Mouse (Mus musculus): Measurements from ENCODE around the gene Fgfr2.

DNA sequence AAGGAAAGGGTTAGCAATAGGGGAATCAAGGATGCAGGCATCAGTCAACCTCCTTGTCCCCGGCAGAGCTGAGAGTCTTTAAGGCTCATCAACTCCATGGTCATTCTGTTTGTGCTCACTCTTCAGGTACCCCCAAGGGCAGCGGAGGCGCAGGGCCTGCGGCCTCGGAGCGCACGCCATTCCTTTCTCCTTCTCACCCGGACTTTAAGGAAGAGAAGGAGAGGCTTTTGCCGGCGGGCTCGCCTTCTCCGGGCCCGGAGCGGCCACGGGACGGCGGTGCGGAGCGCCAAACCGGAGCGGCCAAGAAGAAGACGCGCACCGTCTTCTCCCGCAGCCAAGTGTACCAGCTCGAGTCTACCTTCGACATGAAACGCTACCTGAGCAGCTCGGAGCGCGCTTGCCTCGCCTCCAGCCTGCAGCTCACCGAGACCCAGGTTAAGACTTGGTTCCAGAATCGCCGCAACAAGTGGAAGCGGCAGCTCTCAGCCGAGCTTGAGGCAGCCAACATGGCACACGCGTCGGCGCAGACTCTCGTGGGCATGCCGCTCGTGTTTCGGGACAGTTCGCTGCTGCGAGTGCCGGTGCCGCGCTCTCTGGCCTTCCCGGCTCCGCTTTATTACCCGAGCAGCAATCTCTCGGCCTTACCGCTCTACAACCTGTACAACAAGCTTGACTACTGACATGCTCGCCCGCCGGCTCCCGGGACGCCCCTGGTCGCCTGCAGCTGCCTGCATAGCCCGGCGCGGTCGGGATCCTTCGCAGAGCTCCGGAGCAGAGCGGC lies 1567.7 kb downstream of the Fgfr2 start:
- TF ChIP-seq CTCF (conservative IDR thresholded peaks at IDR 0.05; ENCODE audit: low read length) (no peak), NANOG (IDR thresholded peaks at IDR 0.05; ENCODE audit: borderline replicate concordance, low read length) (no peak), POU5F1 (IDR thresholded peaks at IDR 0.05; ENCODE audit: borderline replicate concordance, low read length) (no peak)

All from E14TG2a.4 (cell line).